Mouse (Mus musculus) heart, postnatal 25 days (tissue): ENCODE measurements around the gene Pitpnb. TPM values are rescaled to one million over a fixed set of nuclear protein-coding genes. Genes with fewer than 3 reads are reported as not detected.

ENCODE experiments used
- DNase-seq: peaks from one replicate; pipeline ENCODE4 v3.0.0; 2022; ENCODE audit warnings: low spot score
- intact Hi-C: fragments of 180-260 bp; cut with DNase I; formaldehyde crosslinking; loops from one replicate; pipeline ENCODE4 v1.15.1; 2025
- total RNA-seq, 2 experiments: library from RNA; stranded (reverse); gene quantifications; 2 replicates each; pipeline ENCODE4 v1.2.3; 2021

Pitpnb gene
- total RNA-seq: 10 to 100 TPM; 38.1 to 38.4 TPM

GRCm38 (mm10) chr5:111330417-111331098 is at the start of gene Pitpnb:
Gene Pitpnb, plus strand, starts transcription at chr5:111330763.
- DNase-seq: peak; percentile 97
- intact Hi-C loops: loop anchor here (10.0 kb wide), 1 partner anchor 496 kb away; the partner anchor contains the start of genes Chek2 and Hscb

DNA sequence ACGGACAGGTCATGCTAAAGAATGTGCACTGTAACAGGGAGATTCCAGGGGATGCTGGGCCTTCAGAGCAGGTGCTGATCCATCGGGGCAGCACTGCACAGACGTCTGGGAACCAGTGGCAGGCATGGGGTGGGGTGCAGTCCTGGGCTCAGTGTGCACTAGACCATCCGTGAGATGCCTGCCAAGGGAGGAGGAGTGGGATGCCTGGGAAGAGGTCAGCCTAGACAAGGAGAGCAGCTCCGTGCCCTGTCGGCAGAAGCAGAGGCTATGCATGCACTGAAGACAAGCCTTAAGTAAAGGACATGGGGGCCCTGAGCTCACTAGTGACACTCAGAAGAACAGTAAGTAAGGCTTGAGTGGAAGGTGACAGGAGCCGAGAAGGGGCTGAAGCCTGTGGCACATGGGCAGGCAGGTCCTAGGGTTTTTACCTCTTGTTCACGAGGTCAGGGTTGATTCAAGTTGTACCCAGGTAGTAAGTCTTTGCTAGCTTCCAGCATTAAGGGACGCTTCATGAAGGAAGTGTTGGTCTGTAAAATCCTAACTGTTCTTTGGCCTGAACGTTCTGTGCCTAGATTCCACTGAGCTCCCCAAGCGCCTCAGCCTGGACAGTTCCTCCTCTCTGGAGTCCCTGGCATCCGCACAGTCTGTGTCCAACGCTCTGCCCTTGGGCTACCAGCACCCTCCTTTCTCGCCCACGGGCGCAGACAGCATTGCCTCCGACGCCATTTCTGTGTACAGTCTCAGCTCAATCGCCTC is 46.0 kb upstream of the Pitpnb start:
- intact Hi-C loops: no loop called here
- DNase-seq: no peak

- no peak for DNase-seq
These were observed 43.0 kb upstream of the Pitpnb start for GRCm38 (mm10) chr5:111287571-111287970.

GRCm38 (mm10) chr5:111288486-111288885 is 42.1 kb upstream of the Pitpnb start:
- intact Hi-C loops: no loop called here
- DNase-seq: no peak

More at GRCm38 (mm10) chr5:111287571-111287970, 43.0 kb upstream of the Pitpnb start:
- intact Hi-C loops: no loop called here

DNA sequence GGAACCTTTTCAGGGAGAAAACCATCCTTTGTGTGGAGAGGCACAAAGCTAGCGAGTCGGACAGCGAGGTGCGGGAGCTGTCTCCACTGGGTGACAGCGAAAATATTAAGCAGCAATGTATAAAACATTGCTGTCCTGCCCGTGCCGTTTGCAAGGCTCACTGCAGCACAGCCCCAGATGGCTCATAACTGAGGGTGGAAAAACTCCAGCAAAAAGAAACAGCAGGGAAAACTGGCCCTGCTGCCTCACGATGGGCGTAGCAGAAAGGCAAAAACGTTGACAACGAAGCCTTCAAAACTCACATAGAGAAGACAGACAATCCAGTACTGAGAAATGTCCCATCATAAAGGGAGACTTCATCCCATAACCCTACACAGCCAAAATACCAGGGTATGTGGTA is 40.5 kb upstream of the Pitpnb start:
- intact Hi-C loops: no loop called here
- no peak for DNase-seq

DNA sequence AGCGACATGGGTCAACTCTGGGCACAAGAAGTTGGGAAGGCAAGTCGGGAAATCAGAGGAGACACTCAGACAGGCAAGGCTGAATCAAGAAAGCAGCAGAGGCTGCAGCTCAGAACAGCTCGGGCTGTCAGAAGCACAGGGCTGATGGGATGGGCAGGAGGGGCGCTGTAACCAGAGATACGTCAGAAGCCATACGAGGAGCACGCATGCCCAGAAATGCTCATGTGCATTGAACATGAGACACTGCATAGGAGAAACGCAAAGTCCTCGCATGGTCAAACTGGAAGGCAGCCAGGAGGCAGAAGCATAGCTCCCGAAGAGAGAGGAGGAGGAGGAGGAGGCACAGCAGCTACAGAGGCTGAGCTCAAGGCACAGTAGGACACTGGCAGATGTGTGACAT is 38.9 kb upstream of the Pitpnb start:
- no peak for DNase-seq
- intact Hi-C loops: no loop called here

- DNase-seq: no peak
- intact Hi-C loops: no loop called here
These were observed 32.8 kb upstream of the Pitpnb start for GRCm38 (mm10) chr5:111297801-111298200.

- no peak for DNase-seq
These were observed 31.9 kb upstream of the Pitpnb start for GRCm38 (mm10) chr5:111298706-111299105.

DNA sequence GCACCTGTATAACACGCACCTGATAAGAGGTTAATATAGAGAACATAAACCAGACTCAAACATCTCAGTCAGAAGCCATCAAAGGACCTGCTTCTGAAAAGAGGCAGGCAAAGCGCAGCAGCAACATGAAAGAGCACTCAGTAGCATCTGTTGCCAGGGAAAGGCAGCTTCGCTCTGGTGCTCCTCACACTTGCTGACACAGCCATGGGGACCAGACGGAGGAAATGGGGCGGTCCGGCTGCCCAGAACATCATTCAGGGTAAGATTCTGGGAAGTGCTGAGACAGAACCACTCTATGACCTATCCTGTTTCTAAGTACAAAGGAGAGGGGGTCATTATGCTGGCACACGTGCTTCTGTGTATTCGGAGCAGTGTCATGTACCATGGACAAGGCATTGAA is 29.8 kb upstream of the Pitpnb start:
- intact Hi-C loops: no loop called here
- DNase-seq: no peak

More at GRCm38 (mm10) chr5:111298706-111299105, 31.9 kb upstream of the Pitpnb start:
- intact Hi-C loops: no loop called here

DNA sequence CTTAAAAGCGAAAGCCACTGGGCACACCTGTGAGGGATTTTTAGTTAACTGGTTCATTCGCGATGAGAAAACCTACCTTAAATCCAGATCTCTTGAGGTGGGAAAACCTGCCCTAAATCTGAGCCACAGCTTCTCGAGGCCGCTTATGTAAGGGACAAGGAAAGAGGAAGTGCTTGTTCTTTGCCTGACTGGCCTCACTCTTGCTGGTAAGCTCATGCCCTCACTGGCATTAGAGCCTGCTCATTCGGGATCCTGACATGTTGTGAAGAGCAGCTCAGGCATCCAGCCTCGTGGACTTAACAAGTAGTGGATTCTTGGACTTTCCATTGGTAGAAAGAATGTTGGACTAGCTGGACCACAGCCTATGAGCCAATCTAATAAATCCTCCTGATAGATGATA is 28.8 kb upstream of the Pitpnb start:
- DNase-seq: no peak
- intact Hi-C loops: no loop called here

DNA sequence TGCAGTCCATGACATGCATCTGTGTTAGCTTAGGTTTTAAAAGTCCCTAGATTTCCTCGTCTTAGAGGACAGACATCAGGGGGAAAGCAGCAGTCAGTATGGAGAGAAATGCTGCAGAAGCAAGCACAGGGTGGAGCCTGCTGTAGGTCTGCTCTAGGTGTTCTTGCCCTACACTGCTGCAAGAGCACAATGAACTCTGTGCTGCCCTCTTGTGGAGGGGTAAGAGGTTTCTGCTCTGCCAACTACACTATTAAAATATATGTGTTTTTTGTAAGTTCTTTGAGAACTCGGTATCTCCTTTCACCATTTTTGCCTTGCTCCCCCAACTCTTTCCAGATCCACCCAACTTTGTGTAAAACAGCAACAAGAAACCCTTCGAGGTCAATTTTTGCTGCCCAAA is 25.8 kb upstream of the Pitpnb start:
- intact Hi-C loops: no loop called here
- DNase-seq: no peak

- DNase-seq: no peak
- intact Hi-C loops: no loop called here
These were observed 20.4 kb upstream of the Pitpnb start for GRCm38 (mm10) chr5:111310185-111310584.

DNA sequence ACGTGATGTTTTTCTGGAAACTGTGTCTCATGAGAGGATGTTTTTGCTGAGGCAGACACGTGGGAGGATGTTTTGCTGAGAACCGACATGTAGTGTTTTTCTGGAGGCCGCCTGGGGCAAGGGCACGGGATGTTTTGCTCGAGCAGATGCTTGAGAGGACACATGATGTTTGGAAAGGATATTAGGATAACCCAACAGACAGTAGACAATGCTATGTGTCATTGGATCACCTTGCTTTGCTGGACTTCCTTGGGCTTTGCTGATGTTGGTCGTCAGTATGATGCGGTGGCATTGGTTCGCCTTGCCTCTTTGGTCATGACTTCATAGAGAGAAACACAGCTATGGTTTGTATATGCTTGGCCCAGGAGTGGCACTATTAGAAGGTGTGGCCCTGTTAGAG is 16.7 kb upstream of the Pitpnb start:
- intact Hi-C loops: no loop called here
- DNase-seq: no peak

GRCm38 (mm10) chr5:111315061-111315460 is 15.5 kb upstream of the Pitpnb start:
- intact Hi-C loops: no loop called here
- no peak for DNase-seq

DNA sequence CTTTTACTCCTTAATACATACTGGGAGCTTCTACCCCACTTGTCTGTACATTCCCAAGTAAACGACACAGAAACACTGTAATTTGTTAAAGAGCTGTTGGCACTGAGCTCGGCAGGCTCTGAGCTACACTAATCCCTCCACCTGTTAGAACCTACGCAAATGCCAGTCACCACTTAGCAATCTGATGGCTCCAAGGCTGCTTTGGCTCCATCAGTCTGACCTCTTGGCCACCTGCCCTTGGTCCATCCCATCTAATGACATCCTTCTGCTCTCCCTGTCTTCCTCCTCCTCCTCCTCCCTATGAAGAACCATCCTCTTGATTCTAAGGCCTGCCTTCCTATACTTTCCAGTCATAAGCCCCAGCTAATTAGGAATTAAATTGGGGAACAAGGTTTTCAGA is 13.0 kb upstream of the Pitpnb start:
- no peak for DNase-seq
- intact Hi-C loops: no loop called here

- intact Hi-C loops: no loop called here
- no peak for DNase-seq
These were observed 11.6 kb upstream of the Pitpnb start for GRCm38 (mm10) chr5:111318946-111319345.

DNA sequence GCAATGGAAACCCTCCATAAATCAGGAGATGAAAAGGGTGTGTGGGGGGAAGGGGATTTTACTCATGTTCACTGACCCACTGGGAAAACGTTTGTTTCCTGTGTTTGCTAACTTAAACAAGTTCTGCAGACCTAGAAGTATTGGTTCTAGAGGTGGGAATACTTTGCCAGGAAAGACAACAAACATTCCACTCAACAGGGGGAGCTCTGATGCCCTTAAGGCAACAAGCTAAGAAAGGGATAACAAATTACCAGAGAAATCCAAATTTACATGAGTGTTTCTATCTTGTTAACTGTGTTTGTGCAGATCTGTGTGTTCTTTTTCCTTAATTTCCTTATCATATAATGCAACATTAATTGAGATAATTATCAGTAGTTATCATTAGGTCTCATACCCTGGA is 4.8 kb upstream of the Pitpnb start:
- intact Hi-C loops: no loop called here
- no peak for DNase-seq

- intact Hi-C loops: no loop called here
- no peak for DNase-seq
These were observed 3.1 kb upstream of the Pitpnb start for GRCm38 (mm10) chr5:111327420-111327819.

DNA sequence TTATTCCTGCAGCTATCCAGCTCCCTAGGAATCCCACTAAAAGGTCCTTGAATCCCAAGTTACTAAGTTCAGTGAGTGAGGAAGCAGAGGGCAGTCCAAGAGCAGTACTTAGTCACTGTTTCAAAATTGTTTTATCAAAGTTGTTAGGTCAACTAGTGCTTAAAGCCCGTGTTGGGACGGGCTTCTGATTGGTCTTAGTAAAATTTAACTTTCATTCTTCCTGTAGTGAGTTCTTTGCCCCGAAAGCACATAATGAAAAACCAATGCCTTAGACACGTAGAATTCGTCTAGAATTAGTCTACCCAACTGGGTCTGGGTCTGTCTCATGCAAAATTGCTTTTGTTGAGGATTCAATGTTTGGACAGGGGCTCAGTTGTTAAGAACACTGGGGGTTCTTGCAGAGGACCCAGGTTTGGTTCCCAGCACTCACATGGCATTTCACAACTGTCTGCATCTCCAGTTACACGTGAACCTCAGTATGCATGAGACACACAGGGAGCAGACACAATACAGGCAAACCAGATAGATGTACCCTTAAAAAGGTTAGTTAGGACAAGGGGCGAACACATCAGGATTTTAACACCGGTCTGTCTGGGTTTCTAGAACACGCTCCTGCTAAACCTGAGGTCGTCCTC is 664 bp upstream of the Pitpnb start:
- no peak for DNase-seq
- intact Hi-C loops: loop anchor here (10.0 kb wide), 1 partner anchor 495 kb away; the partner anchor contains the start of genes Chek2 and Hscb

GRCm38 (mm10) chr5:111331099-111331435 is 504 bp downstream of the Pitpnb start:
- intact Hi-C loops: loop anchor here (10.0 kb wide), 1 partner anchor 496 kb away; the partner anchor contains the start of genes Chek2 and Hscb
- no peak for DNase-seq
